Mouse (Mus musculus) heart, embryonic 16.5 days (tissue): ENCODE measurements around the gene Rpl36. TPM values are rescaled to one million over a fixed set of nuclear protein-coding genes. Genes with fewer than 3 reads are reported as not detected.

Source experiments
- ATAC-seq: fragments of 200-750 bp; cut with Nextera tagmentation; replicated peaks from 2 replicates; pipeline ENCODE4 v1.8.0; 2017; ENCODE audit warnings: moderate number of reproducible peaks; ENCODE audit not compliant: insufficient read depth, low FRiP score; ENCODE audit errors: extremely low read depth
- H3K27ac ChIP-seq: fragments of 300-500 bp; sonication (generic); 2 replicates; pipeline ENCODE4 v1.5.1; 2014; ENCODE audit warnings: mild to moderate bottlenecking, low read length, control low read depth, moderate library complexity
- H3K27me3 ChIP-seq: fragments of 300-500 bp; sonication (generic); 2 replicates; pipeline ENCODE4 v1.6.1; 2014; ENCODE audit warnings: low read length, mixed read lengths; ENCODE audit not compliant: control insufficient read depth, insufficient read depth
- H3K36me3 ChIP-seq: fragments of 300-500 bp; sonication (generic); 2 replicates; pipeline ENCODE4 v1.6.1; 2014; ENCODE audit not compliant: control insufficient read depth, insufficient read depth
- H3K4me1 ChIP-seq: fragments of 300-500 bp; sonication (generic); 2 replicates; pipeline ENCODE4 v1.6.1; 2014; ENCODE audit warnings: low read length, mixed read lengths; ENCODE audit not compliant: control insufficient read depth, insufficient read depth
- H3K4me2 ChIP-seq: fragments of 300-500 bp; sonication (generic); 2 replicates; pipeline ENCODE4 v1.6.1; 2014; ENCODE audit warnings: low read depth, mild to moderate bottlenecking, control low read depth, low read length
- H3K4me3 ChIP-seq: fragments of 300-500 bp; sonication (generic); 2 replicates; pipeline ENCODE4 v1.5.1; 2014; ENCODE audit warnings: mild to moderate bottlenecking, control low read depth, low read length
- H3K9ac ChIP-seq: fragments of 300-500 bp; sonication (generic); 2 replicates; pipeline ENCODE4 v1.6.1; 2014; ENCODE audit warnings: low read length, control low read depth
- H3K9me3 ChIP-seq: fragments of 300-500 bp; sonication (generic); replicated peaks from 2 replicates; pipeline ENCODE4 v1.6.1; 2016; ENCODE audit warnings: low read length; ENCODE audit not compliant: control insufficient read depth
- WGBS: fragments of 180-500 bp; shearing (Covaris S2); extraction: QIAGEN DNeasy Blood & Tissue Kit; methylation state at CpG from one replicate; pipeline ENCODE4 v1.1.7; 2014; 5-methylcytosine and 5-hydroxymethylcytosine counted together
- polyA plus RNA-seq: library from polyadenylated mRNA; unstranded; fragments of >200 nt; fragmentation: Nextera tagmentation; extraction: Ambion mirVana; gene quantifications from 2 replicates; pipeline ENCODE4 v1.2.1, GENCODE M21; 2015

The Rpl36 gene
- polyA plus RNA-seq, 1 experiment from 2014 or later = 1,106 TPM

DNA sequence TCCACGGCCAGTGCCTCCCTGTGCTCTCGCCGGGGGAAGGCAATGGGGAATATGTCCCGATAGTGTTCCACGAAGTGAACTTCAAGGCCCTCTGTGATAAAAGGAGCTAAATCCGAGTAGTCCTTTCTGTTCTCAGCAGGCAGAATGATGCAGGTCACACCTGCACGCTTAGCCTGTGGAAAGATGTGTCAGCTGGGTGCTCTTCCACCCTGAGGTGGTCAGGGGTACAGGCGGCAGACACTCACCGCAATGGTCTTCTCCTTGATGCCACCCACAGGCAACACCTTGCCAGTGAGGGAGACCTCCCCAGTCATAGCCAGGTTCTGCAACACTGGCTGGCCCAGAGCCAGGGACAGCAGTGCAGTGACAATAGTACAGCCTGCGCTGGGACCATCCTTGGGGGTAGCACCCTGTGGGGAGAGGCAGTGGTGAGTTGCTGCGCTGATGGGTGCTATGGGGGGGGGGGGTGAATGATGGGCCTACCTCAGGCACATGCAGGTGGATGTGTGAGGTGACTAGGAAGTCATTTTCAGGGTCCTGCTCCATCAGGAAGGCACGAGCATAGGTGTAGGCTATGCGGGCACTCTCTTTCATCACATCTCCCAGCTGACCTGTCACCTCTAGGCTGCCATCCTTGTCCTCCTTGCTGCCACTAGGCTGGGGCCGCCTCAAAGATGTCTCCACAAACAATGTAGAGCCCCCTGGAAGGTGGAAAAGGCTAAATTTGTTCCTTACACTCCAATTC lies 1.3 kb downstream of the Rpl36 start:
- H3K4me3 ChIP-seq = peak overlapping the region; percentile 80
- H3K27me3 ChIP-seq = no peaks in the 10 kb centered on the region
- H3K4me2 ChIP-seq = peak overlapping the region; percentile 83
- H3K36me3 ChIP-seq = peaks cover 42% of the 10 kb centered on the region
- H3K9ac ChIP-seq = peak overlapping the region; percentile 88
- H3K4me1 ChIP-seq = peaks cover 24% of the 10 kb centered on the region
- WGBS = 25% methylated on average over 14 of the region's 14 CpGs
- no peaks in the 10 kb centered on the region for H3K9me3 ChIP-seq
- ATAC-seq = no peak
- H3K27ac ChIP-seq = peak overlapping the region; percentile 11; the same call in 1 of the 2 replicates

DNA sequence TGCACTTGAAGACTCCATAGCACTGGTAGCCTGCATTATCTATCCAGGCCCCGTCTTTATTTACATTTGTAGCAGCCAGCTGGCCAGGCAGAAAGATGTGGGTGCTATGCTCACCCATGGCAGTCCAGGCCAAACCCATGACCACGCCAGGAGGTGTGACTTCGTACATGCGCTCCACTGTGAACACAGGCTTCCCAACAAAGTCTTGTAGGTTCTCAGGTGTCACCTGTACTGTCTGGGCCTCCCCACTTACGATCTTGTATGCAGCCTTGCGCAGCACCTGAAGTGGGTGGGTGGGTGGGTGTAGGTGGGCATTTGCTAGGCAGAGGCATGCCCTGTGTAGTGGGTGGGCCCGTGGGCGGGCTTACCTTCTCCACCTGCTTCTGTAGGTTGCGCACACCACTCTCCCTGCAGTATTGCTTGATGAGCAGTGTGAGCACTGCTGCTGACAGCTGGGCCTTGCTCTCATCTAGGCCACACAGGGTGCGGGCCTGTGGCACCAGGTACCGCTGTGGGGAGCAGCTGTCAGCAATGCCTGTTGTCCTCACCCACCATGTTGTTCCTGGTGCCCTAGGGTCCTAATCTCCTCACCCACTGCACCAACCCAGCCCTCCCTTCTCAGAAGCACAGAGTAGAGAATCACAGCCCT lies 2.0 kb downstream of the Rpl36 start:
- H3K36me3 ChIP-seq = peaks cover 48% of the 10 kb centered on the region
- no peaks in the 10 kb centered on the region for H3K27me3 ChIP-seq
- 80% methylated on average over 11 of the region's 11 CpGs for WGBS
- H3K9ac ChIP-seq = no peak overlapping the region; the same call in 1 of the 2 replicates
- peaks cover 22% of the 10 kb centered on the region for H3K4me1 ChIP-seq
- H3K9me3 ChIP-seq = no peaks in the 10 kb centered on the region
- H3K27ac ChIP-seq = no peak overlapping the region
- ATAC-seq = no peak
- no peak overlapping the region for H3K4me3 ChIP-seq
- H3K4me2 ChIP-seq = no peak overlapping the region

DNA sequence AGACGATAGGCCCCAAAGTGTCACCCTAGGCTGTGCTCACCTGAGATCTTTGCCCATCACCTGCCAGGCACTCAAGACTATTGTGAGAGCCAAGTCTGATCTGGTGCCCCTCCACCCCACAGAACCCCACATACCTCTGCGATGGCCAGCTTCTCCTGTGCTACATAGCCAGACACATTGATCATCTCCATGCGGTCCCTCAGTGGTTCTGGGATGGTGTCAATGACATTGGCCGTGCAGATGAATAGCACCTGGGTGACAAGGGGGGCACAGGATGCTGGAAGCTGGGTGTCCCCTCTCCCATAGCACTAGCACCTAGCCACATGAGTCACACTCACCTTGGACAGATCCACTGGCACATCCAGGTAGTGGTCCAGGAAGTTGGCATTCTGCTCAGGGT lies 2.6 kb downstream of the Rpl36 start:
- H3K4me2 ChIP-seq = no peak overlapping the region

DNA sequence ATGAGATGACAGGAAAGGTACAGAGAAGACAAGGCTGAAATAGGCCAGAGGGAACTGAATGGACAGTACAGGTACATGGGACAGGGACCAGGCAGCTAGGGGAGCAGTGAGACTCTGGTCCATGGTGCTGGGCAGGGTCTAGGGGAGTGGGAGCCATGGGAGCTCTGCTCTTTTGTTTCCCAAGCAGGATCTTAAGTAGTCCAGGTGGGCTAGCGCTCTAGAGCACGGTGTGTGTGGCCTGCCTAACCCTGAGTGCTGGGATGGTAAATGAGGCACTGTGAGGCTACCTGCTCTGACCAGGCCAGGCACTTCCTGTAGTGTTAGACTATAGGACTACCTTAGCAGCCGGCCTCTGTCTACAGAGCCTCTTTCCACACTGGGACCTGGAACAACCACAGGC lies 3.5 kb downstream of the Rpl36 start:
- Histone ChIP-seq H3K9me3 (no peaks in the 10 kb centered on the region), H3K27ac (no peak overlapping the region), H3K4me3 (no peak overlapping the region), H3K4me2 (no peak overlapping the region), H3K27me3 (no peaks in the 10 kb centered on the region), H3K4me1 (peaks cover 19% of the 10 kb centered on the region), H3K36me3 (peaks cover 57% of the 10 kb centered on the region), H3K9ac (no peak overlapping the region)
- 85% methylated on average over 3 of the region's 3 CpGs for WGBS
- no peak for ATAC-seq

More for the DNA sequence above, 2.6 kb downstream of the Rpl36 start:
- H3K4me1 ChIP-seq = peaks cover 19% of the 10 kb centered on the region
- peaks cover 52% of the 10 kb centered on the region for H3K36me3 ChIP-seq
- H3K9ac ChIP-seq = no peak overlapping the region
- H3K9me3 ChIP-seq = no peaks in the 10 kb centered on the region
- H3K4me3 ChIP-seq = no peak overlapping the region
- no peak overlapping the region for H3K27ac ChIP-seq
- no peaks in the 10 kb centered on the region for H3K27me3 ChIP-seq
- ATAC-seq = no peak
- 88% methylated on average over 4 of the region's 4 CpGs for WGBS

DNA sequence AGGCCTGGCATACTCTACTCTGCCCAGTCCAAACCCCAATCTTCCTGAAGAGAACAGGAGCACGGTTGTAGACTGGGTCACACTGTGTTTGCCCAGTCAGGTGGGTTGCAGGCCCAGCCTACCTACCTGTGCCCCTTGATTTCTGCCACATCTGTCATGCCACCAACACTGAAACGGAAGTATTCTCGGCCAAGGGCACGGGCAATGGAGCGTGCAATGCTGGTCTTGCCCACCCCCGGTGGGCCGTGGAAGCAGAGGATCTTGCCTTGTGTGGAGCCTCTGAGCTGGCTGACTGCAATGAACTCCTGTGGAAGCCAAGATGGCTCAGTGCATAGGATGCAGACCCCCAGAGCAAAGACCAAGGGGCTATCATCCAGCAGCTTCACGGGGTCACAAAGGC lies 4.4 kb downstream of the Rpl36 start:
- Histone ChIP-seq H3K27ac (no peak overlapping the region), H3K9ac (no peak overlapping the region), H3K27me3 (no peaks in the 10 kb centered on the region), H3K9me3 (no peaks in the 10 kb centered on the region), H3K36me3 (peaks cover 62% of the 10 kb centered on the region), H3K4me3 (no peak overlapping the region), H3K4me2 (no peak overlapping the region), H3K4me1 (peaks cover 16% of the 10 kb centered on the region)
- WGBS = 88% methylated on average over 8 of the region's 8 CpGs
- ATAC-seq = no peak

DNA sequence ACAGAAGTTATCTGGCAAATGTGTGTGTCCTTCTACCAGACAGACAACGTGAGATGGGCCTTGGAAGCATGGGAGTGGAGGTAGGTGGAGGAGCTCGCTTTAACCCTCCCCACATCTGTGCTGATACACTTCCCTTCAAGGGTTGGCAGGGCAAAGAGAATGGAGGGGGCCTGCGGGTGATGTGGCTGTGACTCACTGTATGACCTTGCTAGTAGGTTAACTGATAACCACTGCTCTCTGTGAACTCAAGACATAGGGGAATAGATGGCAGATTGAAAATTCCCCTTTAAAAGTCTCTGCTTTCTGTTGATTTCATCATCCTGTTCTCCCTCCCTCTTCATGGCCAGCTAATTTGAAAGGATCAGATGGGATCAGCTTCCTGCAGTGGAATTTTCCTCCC lies 12.3 kb downstream of the Rpl36 start:
- WGBS = 49% methylated on average over 3 of the region's 3 CpGs
- peaks cover 20% of the 10 kb centered on the region for H3K4me1 ChIP-seq
- peak overlapping the region; percentile 91; the same call in 1 of the 2 replicates for H3K4me3 ChIP-seq
- no peaks in the 10 kb centered on the region for H3K9me3 ChIP-seq
- H3K27ac ChIP-seq = no peak overlapping the region
- no peaks in the 10 kb centered on the region for H3K27me3 ChIP-seq
- ATAC-seq = no peak
- no peak overlapping the region for H3K9ac ChIP-seq
- peaks cover 22% of the 10 kb centered on the region for H3K36me3 ChIP-seq
- peak overlapping the region; percentile 75 for H3K4me2 ChIP-seq

DNA sequence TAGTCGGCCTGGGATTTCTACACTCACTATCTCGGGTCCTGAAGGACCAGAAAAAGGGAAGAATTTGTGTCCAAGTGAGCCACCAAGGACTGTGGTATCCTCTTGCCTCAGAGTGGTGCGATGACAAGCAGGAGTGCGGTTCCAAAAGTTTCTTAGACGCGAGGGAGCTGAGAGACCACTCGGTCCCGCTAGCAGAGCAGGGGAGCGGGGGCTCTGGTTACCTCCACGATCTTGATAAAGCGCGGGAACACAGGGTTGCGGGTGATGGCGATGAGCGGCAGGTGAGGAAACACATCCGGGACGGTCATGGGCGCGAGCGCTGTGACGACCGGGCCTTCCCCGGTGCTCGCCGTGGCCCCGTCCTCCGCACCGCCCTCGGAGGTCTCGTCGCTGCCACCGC lies 13.0 kb downstream of the Rpl36 start:
- H3K27ac ChIP-seq = peak overlapping the region; percentile 56; the same call in 1 of the 2 replicates
- no peak for ATAC-seq
- H3K4me2 ChIP-seq = peak overlapping the region; percentile 75
- H3K4me1 ChIP-seq = peaks cover 20% of the 10 kb centered on the region
- H3K36me3 ChIP-seq = peaks cover 16% of the 10 kb centered on the region
- no peaks in the 10 kb centered on the region for H3K27me3 ChIP-seq
- peak overlapping the region; percentile 91 for H3K9ac ChIP-seq
- peak overlapping the region; percentile 91 for H3K4me3 ChIP-seq
- under 1% methylated on average over 30 of the region's 32 CpGs for WGBS
- no peaks in the 10 kb centered on the region for H3K9me3 ChIP-seq

DNA sequence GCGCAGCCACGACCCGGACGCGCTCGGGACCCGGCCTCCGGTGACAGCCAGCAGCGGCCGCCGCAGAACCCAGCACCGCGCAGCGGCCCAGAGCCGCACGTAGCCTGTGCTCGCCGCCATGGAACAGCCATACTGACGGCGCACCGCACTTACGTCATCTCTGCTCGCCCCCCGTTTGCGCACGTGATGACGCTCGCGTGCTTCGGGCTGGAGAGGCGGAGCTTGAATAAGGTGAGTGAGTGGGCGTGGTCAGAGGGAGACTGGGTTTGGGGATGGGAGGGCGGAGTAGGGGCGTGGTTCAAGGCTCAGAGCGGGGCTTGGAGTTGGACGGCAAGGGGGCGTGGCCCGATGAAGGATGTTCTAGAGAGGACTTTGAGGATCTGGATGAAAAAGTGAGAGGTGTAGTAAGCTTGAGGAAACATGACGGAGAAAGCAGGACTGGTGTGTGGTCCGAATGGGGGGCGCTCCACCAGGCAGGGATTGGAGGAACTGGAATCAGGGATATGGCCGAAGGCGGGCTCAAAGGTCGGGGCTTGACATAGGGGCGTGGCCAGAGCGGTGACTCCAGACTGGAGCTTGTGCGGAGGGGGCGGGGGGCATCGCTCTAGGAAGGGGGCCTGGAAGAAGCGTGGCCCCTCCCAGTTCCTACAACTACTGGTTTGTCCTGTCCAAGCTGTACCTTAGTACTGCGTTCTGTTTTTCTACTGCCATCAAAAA lies 13.7 kb downstream of the Rpl36 start, which contains the start of gene Lonp1:
TSS of gene Lonp1 (minus strand) at position 134 of the 717 bp plus-strand sequence.
- Histone ChIP-seq H3K4me2 (peak within 1 kb of the TSS; percentile 75), H3K4me3 (peak within 1 kb of the TSS; percentile 91), H3K36me3 (peaks cover 11% of the 10 kb centered on the region), H3K27me3 (no peaks in the 10 kb centered on the region), H3K27ac (peak within 1 kb of the TSS; percentile 56), H3K9ac (peak within 1 kb of the TSS; percentile 91), H3K4me1 (peaks cover 20% of the 10 kb centered on the region), H3K9me3 (no peaks in the 10 kb centered on the region)
- ATAC-seq = peak; percentile 92
- WGBS = under 1% methylated on average over 51 of the region's 51 CpGs
